Mouse (Mus musculus): ENCODE measurements around the gene Abcb6. TPM values are rescaled to one million over a fixed set of nuclear protein-coding genes. Genes with fewer than 3 reads are reported as not detected.

Abcb6 gene
- polyA plus RNA-seq, 1 experiment from 2014 or later, result 12.9 TPM

- Histone ChIP-seq H3K4me2 (replicated peaks; ENCODE audit: low read depth, low read length) (peak overlapping the region; percentile 87), H3K27ac (ENCODE audit: low read length) (no peak overlapping the region; the same call in 1 of the 2 replicates), H3K9ac (replicated peaks; ENCODE audit: low read depth, low read length) (peak overlapping the region; percentile 49), H3K9me3 (ENCODE audit: control insufficient read depth, low read depth, low read length) (no peaks in the 10 kb centered on the region), H3K36me3 (ENCODE audit: control insufficient read depth, insufficient read depth, low read length) (peaks cover 26% of the 10 kb centered on the region), H3K4me1 (ENCODE audit: control insufficient read depth, insufficient read depth, low read length) (peaks cover 6% of the 10 kb centered on the region), H3K4me3 (ENCODE audit: low read depth, low read length) (peak overlapping the region; percentile 51), H3K27me3 (ENCODE audit: control insufficient read depth, insufficient read depth, low read length) (no peaks in the 10 kb centered on the region)
- 8% methylated on average over 23 of the region's 23 CpGs for WGBS
- peak; percentile 21; the same call in 1 of the 2 replicates for ATAC-seq (ENCODE audit: insufficient number of reproducible peaks, insufficient read depth, low FRiP score, low read depth)
Measured at GRCm38 (mm10) chr1:75179334-75180104, 673 bp downstream of the Abcb6 start.

DNA sequence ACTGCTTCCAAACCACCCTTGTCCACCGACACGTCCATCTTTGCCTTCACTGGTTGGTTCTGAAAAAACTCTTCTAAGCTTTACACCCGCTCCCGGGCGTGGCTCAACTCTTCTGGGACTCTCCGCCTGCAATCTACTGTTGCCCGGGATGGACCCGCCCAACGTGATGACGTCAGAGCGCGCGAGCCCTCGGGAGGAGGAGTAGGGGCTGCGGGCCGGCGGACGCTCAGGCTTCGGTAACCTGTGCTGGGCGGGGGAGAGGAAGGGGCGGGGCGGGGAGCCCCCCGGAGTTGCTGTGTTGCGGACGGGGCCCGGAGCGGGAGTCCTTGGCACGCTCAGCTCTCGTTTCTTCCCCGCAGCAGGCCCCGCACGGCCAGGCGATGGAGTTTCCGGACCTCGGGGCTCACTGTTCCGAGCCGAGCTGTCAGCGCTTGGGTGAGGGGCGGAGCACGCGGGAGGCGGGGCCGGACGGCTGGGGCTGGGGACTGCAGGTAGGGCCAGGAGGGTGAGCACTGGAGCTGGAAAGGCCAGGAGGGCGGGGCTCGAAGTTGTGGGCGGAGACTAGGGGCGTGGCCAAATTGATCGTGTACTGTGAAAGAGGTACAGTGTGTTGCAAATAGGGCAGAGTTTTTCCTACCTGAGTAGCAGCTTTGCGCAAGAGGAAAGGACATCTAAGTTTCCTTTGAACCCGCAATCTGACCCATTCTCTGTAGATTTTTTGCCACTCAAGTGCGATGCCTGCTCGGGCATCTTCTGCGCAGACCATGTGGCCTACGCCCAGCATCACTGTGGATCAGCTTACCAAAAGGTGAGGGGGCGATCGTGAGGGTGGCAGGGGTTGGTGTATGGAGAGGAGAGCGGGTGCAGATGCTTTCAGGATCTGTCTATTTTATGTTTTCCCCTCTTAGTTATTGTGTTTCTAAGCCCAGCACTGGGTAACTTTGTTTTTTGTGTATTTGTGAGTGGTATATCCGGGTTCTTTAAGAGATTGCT, 11.4 kb downstream of the Abcb6 start, which contains the start of gene Zfand2b:
Gene Zfand2b, plus strand, starts transcription at position 175 of the 993 bp plus-strand sequence.
- peaks cover 30% of the 10 kb centered on the region for H3K36me3 ChIP-seq (ENCODE audit: control insufficient read depth, insufficient read depth, low read length)
- WGBS, result under 1% methylated on average over 57 of the region's 59 CpGs

DNA sequence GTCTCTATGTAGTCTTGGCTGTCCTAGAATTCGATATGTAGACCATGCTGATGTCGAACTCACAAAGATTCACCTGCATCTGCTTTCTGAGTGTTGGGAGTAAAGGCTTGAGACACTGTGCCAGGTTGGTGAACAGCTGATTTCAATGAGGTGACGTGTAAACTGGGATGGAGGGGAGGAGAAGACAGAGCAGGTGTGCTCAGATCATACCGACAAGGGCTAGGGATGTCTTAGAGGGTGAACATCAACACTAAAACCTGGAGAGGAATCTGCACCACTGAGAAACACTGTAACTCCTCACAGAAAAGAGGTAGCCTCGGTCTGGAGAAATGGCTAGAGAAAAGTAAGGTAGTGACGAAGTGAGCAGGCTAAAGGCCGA, 12.1 kb downstream of the Abcb6 start:
- Histone ChIP-seq H3K4me1 (ENCODE audit: control insufficient read depth, insufficient read depth, low read length) (peaks cover 3% of the 10 kb centered on the region), H3K27ac (ENCODE audit: low read length) (no peak overlapping the region; the same call in 1 of the 2 replicates), H3K9me3 (ENCODE audit: control insufficient read depth, low read depth, low read length) (no peaks in the 10 kb centered on the region), H3K27me3 (ENCODE audit: control insufficient read depth, insufficient read depth, low read length) (no peaks in the 10 kb centered on the region), H3K36me3 (ENCODE audit: control insufficient read depth, insufficient read depth, low read length) (peaks cover 28% of the 10 kb centered on the region), H3K9ac (replicated peaks; ENCODE audit: low read depth, low read length) (no peak overlapping the region; the same call in 1 of the 2 replicates), H3K4me3 (ENCODE audit: low read depth, low read length) (peak overlapping the region; percentile 59), H3K4me2 (replicated peaks; ENCODE audit: low read depth, low read length) (peak overlapping the region; percentile 55)
- peak; percentile 17; the same call in 1 of the 2 replicates for ATAC-seq (ENCODE audit: insufficient number of reproducible peaks, insufficient read depth, low FRiP score, low read depth)
- 6% methylated on average over 7 of the region's 7 CpGs for WGBS

More for the DNA sequence above, 11.4 kb downstream of the Abcb6 start, which contains the start of gene Zfand2b:
- Histone ChIP-seq H3K9ac (replicated peaks; ENCODE audit: low read depth, low read length) (peak within 1 kb of the TSS; percentile 34; the same call in 1 of the 2 replicates), H3K9me3 (ENCODE audit: control insufficient read depth, low read depth, low read length) (no peaks in the 10 kb centered on the region), H3K27ac (ENCODE audit: low read length) (peak within 1 kb of the TSS; percentile 75; the same call in 1 of the 2 replicates), H3K4me2 (replicated peaks; ENCODE audit: low read depth, low read length) (peak within 1 kb of the TSS; percentile 55), H3K27me3 (ENCODE audit: control insufficient read depth, insufficient read depth, low read length) (no peaks in the 10 kb centered on the region), H3K4me3 (ENCODE audit: low read depth, low read length) (peak within 1 kb of the TSS; percentile 59), H3K4me1 (ENCODE audit: control insufficient read depth, insufficient read depth, low read length) (peaks cover 3% of the 10 kb centered on the region)
- peak; percentile 97 for ATAC-seq (ENCODE audit: insufficient number of reproducible peaks, insufficient read depth, low FRiP score, low read depth)

- Histone ChIP-seq H3K9ac (replicated peaks; ENCODE audit: low read depth, low read length) (no peak overlapping the region), H3K27ac (ENCODE audit: low read length) (no peak overlapping the region), H3K4me2 (replicated peaks; ENCODE audit: low read depth, low read length) (no peak overlapping the region), H3K9me3 (ENCODE audit: control insufficient read depth, low read depth, low read length) (no peaks in the 10 kb centered on the region), H3K4me1 (ENCODE audit: control insufficient read depth, insufficient read depth, low read length) (no peaks in the 10 kb centered on the region), H3K36me3 (ENCODE audit: control insufficient read depth, insufficient read depth, low read length) (no peaks in the 10 kb centered on the region), H3K4me3 (ENCODE audit: low read depth, low read length) (no peak overlapping the region), H3K27me3 (ENCODE audit: control insufficient read depth, insufficient read depth, low read length) (no peaks in the 10 kb centered on the region)
- ATAC-seq (ENCODE audit: insufficient number of reproducible peaks, insufficient read depth, low FRiP score, low read depth), result no peak
- 69% methylated on average over 4 of the region's 4 CpGs for WGBS
Measured at GRCm38 (mm10) chr1:75160256-75160617, 20.0 kb downstream of the Abcb6 start.

- no peak overlapping the region for H3K27ac ChIP-seq (ENCODE audit: low read length)
- no peak overlapping the region for H3K4me2 ChIP-seq (replicated peaks; ENCODE audit: low read depth, low read length)
- 65% methylated on average over 5 of the region's 5 CpGs for WGBS
- no peaks in the 10 kb centered on the region for H3K27me3 ChIP-seq (ENCODE audit: control insufficient read depth, insufficient read depth, low read length)
- no peak overlapping the region for H3K4me3 ChIP-seq (ENCODE audit: low read depth, low read length)
- no peaks in the 10 kb centered on the region for H3K9me3 ChIP-seq (ENCODE audit: control insufficient read depth, low read depth, low read length)
- no peaks in the 10 kb centered on the region for H3K4me1 ChIP-seq (ENCODE audit: control insufficient read depth, insufficient read depth, low read length)
- H3K9ac ChIP-seq (replicated peaks; ENCODE audit: low read depth, low read length), result no peak overlapping the region
- H3K36me3 ChIP-seq (ENCODE audit: control insufficient read depth, insufficient read depth, low read length), result no peaks in the 10 kb centered on the region
- ATAC-seq (ENCODE audit: insufficient number of reproducible peaks, insufficient read depth, low FRiP score, low read depth), result no peak
Measured at GRCm38 (mm10) chr1:75159540-75160255, 20.5 kb downstream of the Abcb6 start.

GRCm38 (mm10) chr1:75158990-75159389, 21.2 kb downstream of the Abcb6 start:
- H3K27me3 ChIP-seq (ENCODE audit: control insufficient read depth, insufficient read depth, low read length), result no peaks in the 10 kb centered on the region
- ATAC-seq (ENCODE audit: insufficient number of reproducible peaks, insufficient read depth, low FRiP score, low read depth), result no peak
- H3K9ac ChIP-seq (replicated peaks; ENCODE audit: low read depth, low read length), result no peak overlapping the region
- H3K27ac ChIP-seq (ENCODE audit: low read length), result no peak overlapping the region
- H3K4me3 ChIP-seq (ENCODE audit: low read depth, low read length), result no peak overlapping the region
- no peaks in the 10 kb centered on the region for H3K4me1 ChIP-seq (ENCODE audit: control insufficient read depth, insufficient read depth, low read length)
- no peaks in the 10 kb centered on the region for H3K9me3 ChIP-seq (ENCODE audit: control insufficient read depth, low read depth, low read length)
- no peak overlapping the region for H3K4me2 ChIP-seq (replicated peaks; ENCODE audit: low read depth, low read length)
- H3K36me3 ChIP-seq (ENCODE audit: control insufficient read depth, insufficient read depth, low read length), result no peaks in the 10 kb centered on the region

- WGBS, result 38% methylated on average over 3 of the region's 3 CpGs
- no peak overlapping the region for H3K27ac ChIP-seq (ENCODE audit: low read length)
- H3K27me3 ChIP-seq (ENCODE audit: control insufficient read depth, insufficient read depth, low read length), result no peaks in the 10 kb centered on the region
- H3K36me3 ChIP-seq (ENCODE audit: control insufficient read depth, insufficient read depth, low read length), result no peaks in the 10 kb centered on the region
- no peak for ATAC-seq (ENCODE audit: insufficient number of reproducible peaks, insufficient read depth, low FRiP score, low read depth)
- H3K4me3 ChIP-seq (ENCODE audit: low read depth, low read length), result no peak overlapping the region
- no peaks in the 10 kb centered on the region for H3K4me1 ChIP-seq (ENCODE audit: control insufficient read depth, insufficient read depth, low read length)
- no peak overlapping the region for H3K9ac ChIP-seq (replicated peaks; ENCODE audit: low read depth, low read length)
- no peaks in the 10 kb centered on the region for H3K9me3 ChIP-seq (ENCODE audit: control insufficient read depth, low read depth, low read length)
- H3K4me2 ChIP-seq (replicated peaks; ENCODE audit: low read depth, low read length), result no peak overlapping the region
Measured at GRCm38 (mm10) chr1:75155837-75156236, 24.4 kb downstream of the Abcb6 start.

DNA sequence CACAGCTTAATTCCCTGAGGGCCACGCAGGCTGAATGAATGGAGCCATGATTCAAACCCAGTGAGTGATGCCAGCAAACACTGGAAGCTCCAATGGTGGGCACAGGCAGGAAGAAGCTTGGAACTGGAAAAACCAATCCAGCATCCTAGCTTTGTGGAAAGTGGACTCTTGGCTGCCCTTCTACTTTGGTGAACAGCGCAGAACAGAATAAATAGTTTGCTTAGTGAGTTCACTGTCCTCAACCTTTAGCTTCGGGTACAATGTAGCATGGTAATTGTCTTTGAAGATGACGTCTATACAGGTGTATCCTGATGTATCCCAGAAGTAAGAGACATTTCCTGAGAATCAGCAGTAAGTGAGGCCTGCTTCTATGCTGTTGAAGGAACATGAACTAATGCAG, 31.5 kb downstream of the Abcb6 start:
- peaks cover 37% of the 10 kb centered on the region for H3K36me3 ChIP-seq (ENCODE audit: control insufficient read depth, insufficient read depth, low read length)
- H3K4me3 ChIP-seq (ENCODE audit: low read depth, low read length), result no peak overlapping the region
- no peak overlapping the region for H3K4me2 ChIP-seq (replicated peaks; ENCODE audit: low read depth, low read length)
- ATAC-seq (ENCODE audit: insufficient number of reproducible peaks, insufficient read depth, low FRiP score, low read depth), result no peak
- no peaks in the 10 kb centered on the region for H3K9me3 ChIP-seq (ENCODE audit: control insufficient read depth, low read depth, low read length)
- H3K27me3 ChIP-seq (ENCODE audit: control insufficient read depth, insufficient read depth, low read length), result no peaks in the 10 kb centered on the region
- WGBS, result 88% methylated on average over 4 of the region's 4 CpGs
- H3K27ac ChIP-seq (ENCODE audit: low read length), result no peak overlapping the region
- H3K9ac ChIP-seq (replicated peaks; ENCODE audit: low read depth, low read length), result no peak overlapping the region
- peaks cover 5% of the 10 kb centered on the region; the same call in 1 of the 2 replicates for H3K4me1 ChIP-seq (ENCODE audit: control insufficient read depth, insufficient read depth, low read length)
